Mouse (Mus musculus): ENCODE data around the gene Slc2a5. TPM values are rescaled to one million over a fixed set of nuclear protein-coding genes. Genes with fewer than 3 reads are reported as not detected.

The Slc2a5 gene
- 10 to 100 TPM in 2 of 4 experiments, 1 to 10 TPM in 2; 7.5 to 18.1 (median 9.6) TPM for total RNA-seq (2022)

GRCm38 (mm10) chr4:150119055-150119454 lies at the start of gene Slc2a5:
Gene Slc2a5, plus strand, starts transcription at chr4:150119283.
- DNase-seq (ENCODE audit: low spot score in 2 of 2), result no peak

GRCm38 (mm10) chr4:150070136-150070535 lies 48.9 kb upstream of the Slc2a5 start:
- DNase-seq (ENCODE audit: low spot score in 2 of 2), result no peak

GRCm38 (mm10) chr4:150072416-150073101 lies 46.5 kb upstream of the Slc2a5 start:
- DNase-seq (ENCODE audit: low spot score in 2 of 2), result no peak

GRCm38 (mm10) chr4:150073102-150073473 lies 46.0 kb upstream of the Slc2a5 start:
- DNase-seq (ENCODE audit: low spot score in 2 of 2), result no peak

GRCm38 (mm10) chr4:150075350-150075749 lies 43.7 kb upstream of the Slc2a5 start:
- no peak for DNase-seq (ENCODE audit: low spot score in 2 of 2)

GRCm38 (mm10) chr4:150076147-150076546 lies 42.9 kb upstream of the Slc2a5 start:
- no peak for DNase-seq (ENCODE audit: low spot score in 2 of 2)

- DNase-seq (ENCODE audit: low spot score in 2 of 2), result no peak
Measured at GRCm38 (mm10) chr4:150078646-150079045, 40.4 kb upstream of the Slc2a5 start.

- no peak for DNase-seq (ENCODE audit: low spot score in 2 of 2)
Measured at GRCm38 (mm10) chr4:150079244-150079643, 39.8 kb upstream of the Slc2a5 start.

- DNase-seq (ENCODE audit: low spot score in 2 of 2), result no peak
Measured at GRCm38 (mm10) chr4:150080330-150080967, 38.6 kb upstream of the Slc2a5 start.

GRCm38 (mm10) chr4:150085366-150085765 lies 33.7 kb upstream of the Slc2a5 start:
- DNase-seq (ENCODE audit: low spot score in 2 of 2), result no peak

GRCm38 (mm10) chr4:150086841-150087160 lies 32.3 kb upstream of the Slc2a5 start:
- no peak for DNase-seq (ENCODE audit: low spot score in 2 of 2)

GRCm38 (mm10) chr4:150087161-150087889 lies 31.8 kb upstream of the Slc2a5 start, which contains the start of gene Gpr157:
Gene Gpr157, plus strand, starts transcription at chr4:150087365.
- peak; percentile 81 to 85 for DNase-seq (ENCODE audit: low spot score in 2 of 2)

GRCm38 (mm10) chr4:150087890-150088530 lies 31.1 kb upstream of the Slc2a5 start:
- DNase-seq (ENCODE audit: low spot score in 2 of 2), result no peak

- DNase-seq (ENCODE audit: low spot score in 2 of 2), result no peak
Measured at GRCm38 (mm10) chr4:150089121-150089520, 30.0 kb upstream of the Slc2a5 start.

GRCm38 (mm10) chr4:150091887-150092582 lies 27.0 kb upstream of the Slc2a5 start:
- DNase-seq (ENCODE audit: low spot score in 2 of 2), result no peak

GRCm38 (mm10) chr4:150092583-150092902 lies 26.5 kb upstream of the Slc2a5 start:
- DNase-seq (ENCODE audit: low spot score in 2 of 2), result no peak

GRCm38 (mm10) chr4:150093560-150094462 lies 25.3 kb upstream of the Slc2a5 start:
- no peak for DNase-seq (ENCODE audit: low spot score in 2 of 2)

GRCm38 (mm10) chr4:150094463-150094789 lies 24.7 kb upstream of the Slc2a5 start:
- no peak for DNase-seq (ENCODE audit: low spot score in 2 of 2)

GRCm38 (mm10) chr4:150096309-150096708 lies 22.8 kb upstream of the Slc2a5 start:
- no peak for DNase-seq (ENCODE audit: low spot score in 2 of 2)

- DNase-seq (ENCODE audit: low spot score in 2 of 2), result no peak
Measured at GRCm38 (mm10) chr4:150097847-150098246, 21.2 kb upstream of the Slc2a5 start.

GRCm38 (mm10) chr4:150098880-150099279 lies 20.2 kb upstream of the Slc2a5 start:
- peak in 1 of 2 experiments; percentile 48 for DNase-seq (ENCODE audit: low spot score in 2 of 2)
